Mouse (Mus musculus) urinary bladder, postnatal 10 days (tissue): Measurements from ENCODE around the gene Clip4.
"Not testable (repeated sequence)": the region's sequence is repeated elsewhere in the genome, so short reads cannot be mapped to it uniquely, and the experiment has no call there.

ENCODE experiments used
- DNase-seq: peaks from one replicate; pipeline ENCODE4 v3.0.0; 2022; ENCODE audit warnings: low spot score

Clip4 gene

GRCm38 (mm10) chr17:71768173-71768572, at the start of gene Clip4:
Gene Clip4, plus strand, starts transcription at chr17:71768473.
- not testable (repeated sequence) for DNase-seq

- no peak for DNase-seq
Measured at GRCm38 (mm10) chr17:71720434-71720833, 47.8 kb upstream of the Clip4 start.

- no peak for DNase-seq
Measured at GRCm38 (mm10) chr17:71721019-71721418, 47.3 kb upstream of the Clip4 start.

DNA sequence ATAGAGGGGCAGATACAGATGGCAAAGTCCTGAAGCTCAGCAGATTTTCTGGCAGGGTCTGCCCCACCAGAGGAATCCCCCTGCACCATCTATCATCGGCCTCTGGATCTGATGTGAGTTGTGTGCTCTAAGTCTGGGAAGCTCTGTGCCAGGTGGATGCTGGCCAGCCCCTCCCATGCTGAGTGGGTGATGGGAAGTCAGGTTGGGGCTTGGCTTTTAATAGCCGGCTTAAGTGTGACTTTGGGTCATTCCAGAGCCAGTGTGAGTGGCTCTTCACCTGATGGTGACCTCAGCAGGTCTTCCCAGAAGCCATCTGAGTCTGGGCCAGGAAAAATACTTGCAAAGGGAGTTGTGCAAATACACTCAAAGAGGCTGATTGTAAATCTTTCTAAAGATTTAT, 37.6 kb upstream of the Clip4 start:
- DNase-seq: no peak

- DNase-seq: no peak
Measured at GRCm38 (mm10) chr17:71736442-71736841, 31.8 kb upstream of the Clip4 start.

- no peak for DNase-seq
Measured at GRCm38 (mm10) chr17:71742156-71742555, 26.1 kb upstream of the Clip4 start.

- no peak for DNase-seq
Measured at GRCm38 (mm10) chr17:71742935-71743334, 25.3 kb upstream of the Clip4 start.

DNA sequence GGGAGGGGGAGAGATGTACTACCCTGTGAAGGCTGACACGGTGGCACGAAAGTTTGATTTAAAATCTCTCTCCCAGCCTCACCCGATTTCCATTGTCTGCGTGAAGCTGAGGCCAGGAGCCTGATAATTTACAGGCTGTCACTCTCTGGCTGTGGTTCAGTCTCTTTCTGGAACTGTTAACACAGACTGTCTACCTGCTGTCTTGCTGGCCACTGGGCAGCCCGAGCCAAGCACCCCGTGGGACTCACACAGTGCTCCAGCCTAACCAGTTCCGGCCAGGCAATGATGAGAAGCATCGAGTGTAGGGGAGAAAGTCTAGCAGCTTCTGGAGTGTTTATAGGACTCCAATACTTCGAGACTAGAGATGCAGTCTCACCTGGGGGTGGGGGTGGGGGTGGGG, 22.2 kb upstream of the Clip4 start:
- DNase-seq: no peak

DNA sequence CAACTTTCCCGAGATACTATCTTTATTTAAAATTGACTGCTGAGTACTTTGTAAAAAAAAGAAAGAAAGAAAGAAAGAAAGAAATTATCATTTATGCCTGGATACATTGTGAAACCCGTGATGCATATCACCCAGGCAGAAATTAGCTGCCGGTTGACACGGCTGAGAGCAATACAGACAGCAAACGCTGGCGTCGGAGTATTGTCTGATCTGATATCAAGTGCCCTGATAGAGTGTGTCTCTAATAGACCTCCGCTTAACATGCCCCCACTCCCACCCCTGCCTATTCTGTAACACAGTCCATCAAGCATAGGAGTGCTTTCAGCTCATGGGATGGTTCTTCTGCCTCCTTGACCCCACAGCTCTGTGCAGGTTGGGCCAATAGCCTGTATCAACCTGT, 20.7 kb upstream of the Clip4 start:
- no peak for DNase-seq

DNA sequence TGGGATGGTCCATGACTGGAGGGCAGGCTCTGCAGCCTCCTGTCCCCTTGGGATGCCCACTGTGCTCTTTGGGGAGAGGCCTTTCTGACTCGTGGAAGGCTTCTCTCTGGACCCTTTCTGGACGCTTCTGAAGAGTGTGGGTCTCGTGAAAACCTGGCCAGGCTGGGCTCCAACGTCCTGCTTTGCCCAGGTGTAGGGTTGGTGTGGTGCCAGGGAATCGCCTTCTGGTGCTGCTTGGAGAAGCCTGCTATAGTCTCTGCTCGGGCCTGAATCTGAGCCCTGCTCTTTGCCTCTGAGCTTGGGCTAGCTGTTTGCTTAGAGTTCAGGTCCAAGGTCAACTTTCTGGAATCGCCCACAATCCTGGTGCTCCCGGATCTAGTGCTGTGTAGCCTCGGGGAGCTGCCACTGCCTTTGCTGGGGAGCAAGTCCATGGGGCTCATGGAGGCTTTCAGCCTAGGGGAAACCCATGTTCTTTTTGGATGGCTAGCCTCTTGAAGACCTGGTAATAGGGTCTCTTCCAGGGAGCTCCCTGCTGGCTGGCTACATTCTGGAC, 18.6 kb upstream of the Clip4 start:
- DNase-seq: no peak

- DNase-seq: no peak
Measured at GRCm38 (mm10) chr17:71752831-71753230, 15.4 kb upstream of the Clip4 start, which contains the start of gene Pcare. Gene Pcare, minus strand, starts transcription at chr17:71752894.

GRCm38 (mm10) chr17:71760536-71760935, 7.7 kb upstream of the Clip4 start:
- DNase-seq: no peak

GRCm38 (mm10) chr17:71769564-71769963, 1.3 kb downstream of the Clip4 start:
- DNase-seq: no peak

DNA sequence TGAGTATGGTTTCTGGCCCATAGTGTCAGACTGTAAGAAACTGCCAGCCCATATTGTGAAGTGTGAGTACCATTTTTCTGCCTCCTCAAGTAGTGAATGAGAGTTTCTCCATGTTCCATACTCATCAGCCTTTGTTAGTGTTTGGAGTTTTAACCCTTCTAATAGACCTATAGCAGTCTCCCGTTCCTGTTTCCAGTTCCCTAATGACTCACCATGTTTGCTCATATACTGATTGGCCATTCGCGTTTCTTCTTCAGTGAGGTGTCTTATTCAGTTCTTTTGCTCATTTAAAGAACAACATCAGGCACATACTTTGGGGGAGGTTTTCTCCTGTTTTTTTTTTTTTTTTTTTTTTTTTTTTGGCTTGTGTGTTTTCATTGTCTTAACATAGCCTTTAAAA, 2.4 kb downstream of the Clip4 start:
- DNase-seq: no peak

- DNase-seq: no peak
Measured at GRCm38 (mm10) chr17:71774173-71774572, 5.9 kb downstream of the Clip4 start.

- DNase-seq: no peak
Measured at GRCm38 (mm10) chr17:71775279-71775678, 7.0 kb downstream of the Clip4 start.

- no peak for DNase-seq
Measured at GRCm38 (mm10) chr17:71778696-71779095, 10.4 kb downstream of the Clip4 start.

DNA sequence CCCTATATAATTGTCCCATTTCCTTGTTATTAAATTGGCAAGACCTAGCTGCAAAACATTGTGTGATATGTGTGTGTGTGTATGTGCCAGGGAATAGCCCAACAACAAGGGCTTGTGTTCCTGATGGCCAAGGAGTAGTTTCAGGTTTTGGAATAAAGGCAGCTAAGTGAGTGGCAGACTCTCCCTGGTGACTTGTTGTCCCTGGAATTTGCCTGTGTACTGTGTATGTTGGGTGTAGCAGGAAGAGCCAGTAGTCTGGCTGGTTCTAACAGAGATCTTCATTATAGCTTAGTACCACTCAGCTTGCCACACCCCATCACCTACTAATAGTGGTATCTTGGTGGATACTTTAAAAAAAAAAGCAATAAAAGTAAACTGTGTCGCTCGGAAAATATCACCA, 12.2 kb downstream of the Clip4 start:
- no peak for DNase-seq

- no peak for DNase-seq
Measured at GRCm38 (mm10) chr17:71780945-71781344, 12.7 kb downstream of the Clip4 start.

DNA sequence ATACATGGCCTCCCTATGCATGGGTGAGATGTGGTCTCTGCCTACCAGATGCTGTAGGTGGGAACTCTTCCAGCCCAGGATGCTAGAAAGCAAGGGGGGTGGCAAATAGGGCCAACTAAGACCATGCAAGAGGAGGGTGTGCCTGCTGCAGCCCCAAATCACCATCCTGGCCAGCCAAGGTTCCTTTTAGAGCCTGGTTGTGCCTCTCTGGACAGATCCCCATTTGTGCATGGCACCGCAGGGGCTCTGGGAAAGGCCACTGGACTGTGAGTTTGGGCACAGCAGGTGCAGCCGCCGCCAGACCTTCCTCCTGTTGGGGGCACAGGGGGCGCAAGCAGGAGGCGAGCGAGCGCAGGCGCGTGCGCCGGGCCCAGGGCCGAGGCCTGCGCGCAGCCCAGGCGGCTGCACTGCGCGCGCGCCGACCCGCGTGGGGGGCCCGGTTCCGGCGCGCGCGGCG, 14.0 kb downstream of the Clip4 start:
- DNase-seq: no peak

- DNase-seq: no peak
Measured at GRCm38 (mm10) chr17:71782699-71783365, 14.6 kb downstream of the Clip4 start.

- no peak for DNase-seq
Measured at GRCm38 (mm10) chr17:71783366-71783735, 15.1 kb downstream of the Clip4 start.

- DNase-seq: no peak
Measured at GRCm38 (mm10) chr17:71786456-71786855, 18.2 kb downstream of the Clip4 start.

- no peak for DNase-seq
Measured at GRCm38 (mm10) chr17:71791109-71791508, 22.8 kb downstream of the Clip4 start.
